8 mouse cellular contexts compared by ENCODE assay signal in genomic region chr10:82909382-82909781, GRCm38 (mm10). TPM values are rescaled to one million over a fixed set of nuclear protein-coding genes. Genes with fewer than 3 reads are reported as not detected.
DNase-seq lines count a peak whose midpoint lies in the region; ATAC-seq and TF ChIP-seq lines count a peak whose summit lies in the region.

No protein-coding gene starts in this region.

- TF ChIP-seq POLR2A in small intestine, adult 2 months (IDR thresholded peaks at IDR 0.05; ENCODE audit: low read depth, low read length) = no peak

- H3K27ac ChIP-seq in intestine, embryonic 14.5 days (ENCODE audit: low read depth) = no peak overlapping the region
- H3K27ac ChIP-seq in midbrain, embryonic 13.5 days = no peak overlapping the region
- H3K27ac ChIP-seq in small intestine, adult 2 months (ENCODE audit: insufficient read depth, low read depth, low read length) = no peak overlapping the region

- no peaks in the 10 kb centered on the region for H3K9me3 ChIP-seq in intestine, embryonic 14.5 days (ENCODE audit: control insufficient read depth, low read length)
- no peaks in the 10 kb centered on the region for H3K9me3 ChIP-seq in midbrain, embryonic 13.5 days

- WGBS in intestine, embryonic 14.5 days = 18% methylated on average over 9 of the region's 9 CpGs
- 16% methylated on average over 9 of the region's 9 CpGs for WGBS in midbrain, embryonic 13.5 days
- 20% methylated on average over 9 of the region's 9 CpGs for WGBS in small intestine, adult 2 months

- TF ChIP-seq CTCF in small intestine, adult 2 months (IDR thresholded peaks at IDR 0.05; ENCODE audit: extremely low read depth, insufficient read length, insufficient replicate concordance, low read depth, low read length) = peak; percentile 54; the same call in 1 of the 2 replicates

- intact Hi-C loops in left cerebral cortex, postnatal 25 days (cut with DNase I) = loop anchor here (2.0 to 10.0 kb wide), 4 partner anchors 273 to 635 kb away; partner anchors contain the start of gene Washc4

- H3K36me3 ChIP-seq in intestine, embryonic 14.5 days (ENCODE audit: control insufficient read depth, insufficient read depth, low read length) = no peaks in the 10 kb centered on the region
- no peaks in the 10 kb centered on the region for H3K36me3 ChIP-seq in midbrain, embryonic 13.5 days
- no peaks in the 10 kb centered on the region for H3K36me3 ChIP-seq in small intestine, adult 2 months (ENCODE audit: control insufficient read depth, insufficient read depth, low read length)

- H3K27me3 ChIP-seq in intestine, embryonic 14.5 days (replicated peaks; ENCODE audit: control insufficient read depth, insufficient read depth, low read length) = no peaks in the 10 kb centered on the region
- no peaks in the 10 kb centered on the region for H3K27me3 ChIP-seq in midbrain, embryonic 13.5 days
- H3K27me3 ChIP-seq in small intestine, adult 2 months (ENCODE audit: control insufficient read depth, insufficient read depth, low read length) = no peaks in the 10 kb centered on the region

- H3K4me2 ChIP-seq in intestine, embryonic 14.5 days (ENCODE audit: low read length) = no peak overlapping the region
- peak overlapping the region; percentile 44 for H3K4me2 ChIP-seq in midbrain, embryonic 13.5 days (replicated peaks)

- no peaks in the 10 kb centered on the region for H3K4me1 ChIP-seq in intestine, embryonic 14.5 days (replicated peaks; ENCODE audit: control insufficient read depth, insufficient read depth, low read length)
- peaks cover 3% of the 10 kb centered on the region for H3K4me1 ChIP-seq in midbrain, embryonic 13.5 days (replicated peaks)
- H3K4me1 ChIP-seq in small intestine, adult 2 months (ENCODE audit: control insufficient read depth, insufficient read depth, insufficient read length, low read length) = no peaks in the 10 kb centered on the region

- H3K4me3 ChIP-seq in intestine, embryonic 14.5 days (ENCODE audit: low read depth, low read length) = no peak overlapping the region
- no peak overlapping the region for H3K4me3 ChIP-seq in midbrain, embryonic 13.5 days (replicated peaks)
- H3K4me3 ChIP-seq in small intestine, adult 2 months (ENCODE audit: low read depth, low read length) = no peak overlapping the region

- no peak for ATAC-seq in intestine, embryonic 14.5 days (replicated peaks; ENCODE audit: low FRiP score, low TSS enrichment, low read depth)
- ATAC-seq in midbrain, embryonic 13.5 days = peak; percentile 35; the same call in 1 of the 2 replicates

- H3K9ac ChIP-seq in intestine, embryonic 14.5 days (ENCODE audit: low read length) = no peak overlapping the region
- no peak overlapping the region for H3K9ac ChIP-seq in midbrain, embryonic 13.5 days (replicated peaks)

- DNase-seq in heart, adult 8-10 months (ENCODE audit: low spot score) = peak; percentile 63
- no peak for DNase-seq in heart, adult 11 months
- peak; percentile 84 for DNase-seq in cerebellum, postnatal 14 days
- DNase-seq in frontal cortex, postnatal 36 days (ENCODE audit: low spot score in 2 of 2) = peak; percentile 65 to 78
- peak; percentile 88 for DNase-seq in intestine, embryonic 14.5 days (ENCODE audit: low spot score)
- DNase-seq in left cerebral cortex, postnatal 25 days (ENCODE audit: low spot score in 2 of 2) = peak; percentile 65 to 71

RNA-seq across cellular contexts. Expression of gene Eid3, which starts 43.0 kb away (rescaled TPM):
- total RNA-seq in heart, adult 8-10 months (2022) = 1 to 10 TPM in 1 of 4 experiments, under 1 TPM in 3; 0.40 to 1.9 (median 0.58) TPM
- 0.31 and 0.63 TPM in 2 replicates for polyA plus RNA-seq in intestine, embryonic 14.5 days (2014; fragmentation: Nextera tagmentation; extraction: Ambion mirVana)
- 1 to 10 TPM in 1 of 2 experiments, under 1 TPM in 1; 0.66 to 2.4 TPM for total RNA-seq in left cerebral cortex, postnatal 25 days (2021)
- 0.47 and 0.55 TPM in 2 replicates for polyA plus RNA-seq in midbrain, embryonic 13.5 days (2015; fragmentation: Nextera tagmentation; extraction: Ambion mirVana)
- 0.43 and 0.48 TPM in 2 replicates for polyA plus RNA-seq in small intestine, adult 2 months (2012; rRNA removed)
